Mouse (Mus musculus) testis, postnatal 10 days (tissue): ENCODE measurements around the gene Ubac2.
A peak's percentile ranks its signal among the peaks of the same experiment; 100 is the strongest.

Experiments used
- DNase-seq: peaks from one replicate; pipeline ENCODE4 v3.0.0; 2021; ENCODE audit warnings: low spot score

Gene Ubac2

DNA sequence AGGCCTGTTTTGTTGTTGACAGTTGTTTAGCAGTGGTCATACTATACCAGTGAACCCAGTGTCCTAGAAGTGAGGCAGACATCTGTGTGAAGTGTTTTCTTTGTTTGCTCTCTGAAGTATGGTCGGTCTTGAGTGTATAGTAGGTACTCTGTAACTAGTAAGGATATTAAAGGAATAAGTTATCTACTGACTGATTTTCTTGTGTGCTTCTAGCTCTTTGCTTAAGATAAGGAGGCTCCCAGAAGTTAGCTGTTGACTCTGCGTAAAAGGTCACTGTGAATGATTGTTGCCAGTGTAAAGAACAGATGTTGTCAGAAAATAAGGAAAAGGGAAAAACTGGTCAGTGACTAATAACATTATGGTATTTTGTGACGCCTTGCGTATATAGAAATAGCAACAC lies 88.7 kb downstream of the Ubac2 start:
- DNase-seq = no peak

- no peak for DNase-seq
Observed at GRCm38 (mm10) chr14:121970402-121970801, 92.0 kb downstream of the Ubac2 start.

- DNase-seq = no peak
Observed at GRCm38 (mm10) chr14:121973114-121973513, 94.7 kb downstream of the Ubac2 start.

DNA sequence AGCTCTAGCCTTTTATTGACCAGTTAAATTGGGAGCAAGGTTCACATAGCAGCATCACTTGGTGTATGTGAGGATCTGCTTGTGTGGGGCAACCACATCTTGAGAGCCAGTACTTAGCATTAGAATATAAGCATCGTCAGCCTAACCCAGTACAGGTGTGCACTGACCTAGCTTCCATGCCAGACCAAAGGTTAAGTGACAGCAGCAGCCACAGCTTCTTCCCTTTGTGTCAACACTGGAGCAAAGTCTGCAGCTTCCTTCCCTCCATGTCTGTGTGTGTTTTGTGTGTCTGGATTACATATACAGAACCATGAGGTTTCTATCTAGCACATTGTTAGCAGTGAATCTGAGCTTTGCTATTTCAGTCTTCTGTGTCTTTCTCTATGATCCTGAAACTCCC lies 103.1 kb downstream of the Ubac2 start:
- no peak for DNase-seq

- no peak for DNase-seq
Observed at GRCm38 (mm10) chr14:121983009-121983933, 104.9 kb downstream of the Ubac2 start.

GRCm38 (mm10) chr14:121985477-121985876 lies 107.1 kb downstream of the Ubac2 start:
- no peak for DNase-seq

DNA sequence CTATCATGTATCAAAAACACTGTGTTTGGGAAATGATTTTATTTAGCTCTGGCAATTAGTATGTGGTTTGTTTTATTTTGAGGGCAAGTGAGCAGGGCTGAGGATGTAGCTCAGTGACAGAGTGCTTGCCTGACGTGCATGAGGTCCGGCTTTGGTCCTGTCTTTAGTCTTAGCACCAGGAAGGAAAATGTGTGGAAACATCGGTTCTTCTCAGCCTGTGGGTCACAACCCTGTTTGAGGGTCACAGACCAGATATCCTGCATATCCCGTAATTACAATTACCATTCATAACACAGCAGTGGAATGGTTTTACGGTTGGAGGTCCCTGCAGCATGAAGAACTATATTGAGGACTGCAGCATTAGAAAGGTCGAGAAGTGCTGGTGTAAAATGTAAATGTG lies 107.6 kb downstream of the Ubac2 start:
- no peak for DNase-seq

DNA sequence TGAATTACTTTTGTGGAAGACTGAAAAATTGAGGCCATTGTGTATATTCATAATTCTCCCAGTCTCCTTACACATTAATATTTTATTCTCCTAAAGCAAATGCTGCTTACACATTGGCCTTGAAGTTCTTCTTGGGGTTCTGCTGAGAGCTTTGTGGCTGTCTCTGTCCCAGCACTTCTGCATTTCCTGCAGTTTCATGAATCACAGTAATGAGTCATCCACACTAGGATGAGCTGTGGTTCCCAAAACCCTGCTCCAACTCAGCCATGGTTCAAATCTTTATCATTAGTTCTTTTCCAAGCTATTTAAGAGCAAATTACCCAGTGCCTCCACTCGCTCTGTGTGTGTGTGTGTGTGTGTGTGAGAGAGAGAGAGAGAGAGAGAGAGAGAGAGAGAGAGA lies 108.9 kb downstream of the Ubac2 start:
- DNase-seq = no peak

GRCm38 (mm10) chr14:121987691-121988090 lies 109.3 kb downstream of the Ubac2 start:
- DNase-seq = no peak

GRCm38 (mm10) chr14:121989331-121989730 lies 110.9 kb downstream of the Ubac2 start:
- no peak for DNase-seq

DNA sequence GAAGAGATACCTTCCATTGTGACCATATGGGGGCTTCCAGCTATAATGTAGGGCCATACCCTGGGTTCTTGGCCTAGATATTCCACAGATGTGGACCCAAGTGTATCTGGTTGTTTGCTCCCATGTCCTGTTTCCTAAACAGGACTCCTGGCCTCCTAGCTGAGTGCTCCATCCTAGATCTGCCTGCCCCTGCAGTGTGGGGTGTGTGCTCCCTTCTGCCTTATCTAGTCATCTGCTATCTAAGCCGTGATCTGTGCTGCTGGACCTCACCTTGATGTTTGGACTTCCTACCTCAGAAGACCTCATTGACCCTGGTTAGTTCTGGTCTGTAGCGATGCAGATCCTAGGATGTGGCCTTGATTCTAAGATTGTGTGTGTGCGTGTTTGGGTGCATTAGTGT lies 111.4 kb downstream of the Ubac2 start:
- no peak for DNase-seq

DNA sequence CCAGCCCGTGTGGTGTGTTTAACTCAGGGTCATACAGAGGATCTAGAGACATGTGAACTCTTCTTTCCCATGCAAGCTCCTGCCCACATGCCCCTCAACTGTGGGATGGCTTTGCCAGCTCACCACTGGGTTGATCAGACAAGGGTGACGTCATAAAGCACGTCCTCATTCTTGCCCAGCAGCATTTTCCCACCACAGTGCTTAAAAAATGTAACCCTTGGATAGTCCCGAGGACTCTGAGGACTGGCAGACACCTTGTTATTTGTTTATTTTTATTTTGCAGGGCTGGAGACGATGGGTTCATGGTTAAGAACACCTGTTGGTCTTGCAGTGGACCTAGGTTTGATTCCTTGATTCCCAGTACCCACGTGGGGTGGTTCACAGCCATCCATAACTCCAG lies 112.5 kb downstream of the Ubac2 start:
- DNase-seq = no peak

DNA sequence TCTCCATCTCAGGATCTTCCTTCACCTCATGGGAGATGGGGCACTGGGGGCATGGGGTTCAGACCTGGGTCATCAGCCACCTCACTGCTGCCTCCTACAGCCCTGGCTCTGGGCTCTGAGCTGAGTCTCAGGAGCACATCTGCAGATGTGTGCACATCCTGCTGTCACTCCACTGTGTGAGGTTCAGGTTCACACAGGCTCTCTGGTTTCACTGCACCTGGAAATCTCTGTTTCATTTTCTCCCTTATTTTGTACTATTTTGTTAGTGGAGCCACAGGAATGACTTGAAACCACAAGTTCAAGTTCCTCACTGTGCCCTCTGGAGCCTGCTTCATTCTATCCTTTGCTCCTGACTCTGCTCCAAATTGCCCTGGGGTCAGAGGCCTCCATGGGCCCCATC lies 113.5 kb downstream of the Ubac2 start:
- no peak for DNase-seq

GRCm38 (mm10) chr14:121992395-121993280 lies 114.2 kb downstream of the Ubac2 start:
- no peak for DNase-seq

DNA sequence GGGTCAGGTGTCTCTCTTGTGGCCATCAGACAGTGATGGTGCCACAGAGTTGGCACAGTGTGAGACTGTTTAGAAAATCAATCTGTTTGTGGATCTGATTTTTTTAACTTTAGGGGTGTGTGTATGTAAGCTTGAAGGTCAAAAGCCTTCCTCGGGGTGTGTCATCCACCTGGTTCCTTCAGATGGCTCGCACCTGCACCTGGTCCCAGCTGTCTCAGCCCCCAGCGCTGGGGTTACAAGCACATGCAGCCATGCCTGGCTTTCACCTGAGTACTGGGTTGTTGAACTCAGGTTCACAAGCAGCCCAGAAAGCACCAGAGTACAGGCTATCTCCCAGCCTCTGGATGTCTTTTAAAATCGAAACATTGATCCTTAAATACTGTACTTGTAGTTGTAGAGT lies 115.2 kb downstream of the Ubac2 start:
- peak; percentile 33 for DNase-seq

- DNase-seq = peak; percentile 31
Observed at GRCm38 (mm10) chr14:121994171-121994700, 115.8 kb downstream of the Ubac2 start.

DNA sequence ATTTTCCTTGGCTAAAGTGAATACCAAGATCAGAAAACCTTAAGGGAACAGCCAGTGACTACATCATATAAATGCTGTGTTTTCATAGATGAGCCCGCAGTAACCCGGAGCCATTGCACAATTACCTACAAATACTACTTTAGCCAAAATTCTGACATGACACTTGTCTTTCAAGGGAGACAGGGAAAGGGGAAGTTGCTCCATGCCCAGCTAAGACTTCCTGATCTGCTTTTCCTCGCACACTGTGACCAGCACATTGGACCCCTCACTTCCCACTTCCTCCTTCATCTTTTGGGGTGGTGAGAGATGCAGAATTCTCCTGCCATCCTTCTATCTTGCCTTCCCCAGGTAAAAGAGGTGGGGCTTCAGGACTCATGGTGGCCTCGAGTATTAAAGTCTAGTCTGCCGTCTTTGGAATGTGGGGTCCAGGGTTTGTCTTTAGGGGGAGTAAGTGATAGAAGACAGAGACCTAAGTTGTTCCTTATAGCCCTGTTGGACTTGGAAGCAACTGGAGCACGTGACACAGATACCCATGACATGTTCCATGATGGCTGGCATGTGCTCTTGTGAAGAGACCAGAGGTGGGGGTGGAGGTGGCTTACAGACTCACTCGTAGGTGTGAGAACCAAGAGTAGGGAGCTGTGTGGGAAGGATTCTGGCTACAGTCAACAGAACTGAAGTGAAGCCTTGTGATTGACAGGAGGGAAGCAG lies 116.6 kb downstream of the Ubac2 start:
- DNase-seq = peak; percentile 16

DNA sequence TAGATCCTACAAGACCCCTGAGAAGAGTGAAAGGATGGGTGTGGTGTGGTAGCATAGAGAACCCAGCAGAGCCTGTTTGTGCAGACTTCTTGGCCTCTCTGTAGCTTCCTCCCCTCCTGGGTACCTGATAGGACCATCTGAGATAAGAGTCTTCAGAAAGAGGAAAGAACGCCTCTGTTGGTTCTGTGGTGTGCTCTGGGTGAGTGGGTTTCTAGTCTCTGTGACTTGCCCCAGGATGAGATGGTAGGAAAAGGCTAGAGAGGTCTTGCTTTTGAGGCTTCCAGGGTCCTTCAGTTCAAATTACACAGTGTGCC lies 117.1 kb downstream of the Ubac2 start:
- DNase-seq = no peak

- peak; percentile 56 for DNase-seq
Observed at GRCm38 (mm10) chr14:121996786-121997185, 118.4 kb downstream of the Ubac2 start.

DNA sequence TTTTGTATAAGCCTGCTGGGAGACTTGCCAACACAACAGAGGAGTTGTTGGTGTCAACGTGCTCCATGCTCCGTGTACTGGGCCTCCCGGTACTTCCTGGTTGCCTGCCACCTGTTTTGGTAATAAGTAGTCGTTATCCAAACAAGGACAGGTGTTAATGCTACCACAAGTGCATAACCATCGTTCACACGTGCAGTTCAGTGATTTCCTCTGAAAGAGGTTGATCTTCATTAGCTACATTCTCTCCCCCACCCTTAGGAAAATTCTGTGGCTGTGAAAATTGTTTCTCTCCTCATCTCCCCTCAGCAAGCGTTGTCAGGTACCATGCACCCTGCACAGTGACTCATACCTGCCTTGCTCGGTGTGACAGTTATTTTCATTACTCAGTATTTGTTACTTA lies 121.0 kb downstream of the Ubac2 start:
- DNase-seq = no peak

GRCm38 (mm10) chr14:122000346-122001105 lies 122.1 kb downstream of the Ubac2 start:
- no peak for DNase-seq
